Mouse (Mus musculus) spleen, postnatal 36 days (tissue): Measurements from ENCODE around the gene Ccnk.

Source experiments
- DNase-seq, 2 experiments: peaks; one replicate each; pipeline ENCODE4 v3.0.0; 2022; ENCODE audit warnings: low spot score in 2 of 2, mixed read lengths in 1 of 2

Gene Ccnk

GRCm38 (mm10) chr12:108221712-108222111 lies 42.3 kb downstream of the Ccnk start:
- DNase-seq: no peak

DNA sequence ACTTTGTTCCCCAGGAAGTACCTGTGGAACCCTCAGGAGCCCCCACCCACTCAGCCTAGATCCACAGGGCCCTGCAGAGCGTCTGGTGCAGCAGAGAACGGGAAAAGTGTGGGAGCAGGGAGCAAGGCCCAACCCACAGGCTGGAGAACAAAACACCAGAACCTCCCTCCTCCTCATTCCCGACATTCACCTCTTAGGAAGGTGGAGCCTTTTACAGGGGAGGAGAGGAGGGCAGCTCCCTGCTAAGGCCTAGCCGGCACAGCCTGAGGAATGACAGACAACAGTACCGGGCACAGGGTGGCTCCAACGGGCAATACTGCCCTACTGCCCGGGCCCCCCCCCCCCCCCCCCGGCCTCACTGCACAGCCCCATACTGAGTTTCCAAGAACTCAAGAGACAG lies 44.0 kb downstream of the Ccnk start:
- no peak for DNase-seq

GRCm38 (mm10) chr12:108225781-108226180 lies 46.4 kb downstream of the Ccnk start:
- no peak for DNase-seq

DNA sequence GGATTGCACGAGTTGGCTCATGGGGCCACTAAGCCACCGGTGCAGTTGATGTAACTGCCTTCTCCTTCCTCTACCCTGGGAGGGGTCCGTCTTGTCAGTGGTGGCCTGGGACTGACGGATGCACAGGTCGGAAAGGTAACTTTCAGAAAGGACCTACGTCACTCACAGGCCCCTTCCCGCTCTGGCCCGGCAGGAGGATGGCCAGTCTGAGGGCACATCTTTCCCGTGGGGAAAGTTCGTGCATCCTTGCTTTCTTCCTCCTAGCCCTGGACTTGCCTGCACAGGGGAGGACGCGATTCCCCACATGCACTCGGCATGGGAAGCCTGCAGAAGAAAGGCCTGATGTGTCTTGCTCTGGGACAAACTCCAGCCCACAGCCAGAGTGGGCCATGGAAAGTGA lies 46.8 kb downstream of the Ccnk start:
- DNase-seq: no peak

DNA sequence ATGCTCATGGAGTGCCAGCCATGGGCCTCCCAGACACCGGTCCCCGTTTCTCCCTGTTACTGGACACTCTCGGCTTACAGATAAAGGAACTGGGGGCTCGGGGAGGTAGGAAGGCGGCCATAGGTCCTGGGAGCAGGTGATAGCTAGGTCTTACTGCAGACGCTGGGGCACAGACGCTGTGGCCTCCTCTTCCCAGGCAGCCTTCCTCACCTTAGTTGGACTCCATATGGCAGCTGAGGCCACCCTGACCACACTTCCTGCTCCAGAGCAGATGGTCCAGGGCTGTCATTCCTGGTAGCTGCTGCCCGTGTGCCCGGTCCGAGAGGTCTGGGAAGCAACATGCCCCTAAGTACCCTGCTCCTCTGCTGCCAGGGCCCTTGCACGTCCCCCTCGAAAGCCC lies 47.6 kb downstream of the Ccnk start:
- DNase-seq: no peak

GRCm38 (mm10) chr12:108227527-108227926 lies 48.1 kb downstream of the Ccnk start:
- no peak for DNase-seq

- no peak for DNase-seq
Observed at GRCm38 (mm10) chr12:108230077-108230476, 50.7 kb downstream of the Ccnk start.

- DNase-seq: no peak
Observed at GRCm38 (mm10) chr12:108230821-108231794, 51.7 kb downstream of the Ccnk start.

DNA sequence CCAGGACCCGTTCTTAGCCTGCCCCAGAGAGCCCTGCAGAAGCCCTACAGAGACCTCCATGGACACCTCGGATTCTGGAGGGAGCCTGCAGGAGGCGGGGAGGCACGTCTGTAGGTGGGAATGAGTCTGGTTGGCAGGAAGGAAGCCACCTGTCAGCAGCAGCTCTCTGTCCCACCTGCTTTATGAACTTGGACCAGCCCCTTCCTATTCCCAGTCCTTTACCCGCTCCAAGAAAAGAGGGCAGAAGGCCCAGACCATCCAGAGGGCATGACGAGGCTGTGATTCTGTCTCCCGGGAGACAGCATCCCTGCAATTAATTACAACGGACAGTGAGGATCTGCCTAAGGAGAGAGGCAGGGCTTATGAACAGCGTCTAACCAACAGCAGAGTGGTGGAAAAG lies 52.5 kb downstream of the Ccnk start:
- no peak for DNase-seq

- DNase-seq: no peak
Observed at GRCm38 (mm10) chr12:108233736-108234135, 54.4 kb downstream of the Ccnk start.

- DNase-seq: no peak
Observed at GRCm38 (mm10) chr12:108234832-108235602, 55.6 kb downstream of the Ccnk start.

DNA sequence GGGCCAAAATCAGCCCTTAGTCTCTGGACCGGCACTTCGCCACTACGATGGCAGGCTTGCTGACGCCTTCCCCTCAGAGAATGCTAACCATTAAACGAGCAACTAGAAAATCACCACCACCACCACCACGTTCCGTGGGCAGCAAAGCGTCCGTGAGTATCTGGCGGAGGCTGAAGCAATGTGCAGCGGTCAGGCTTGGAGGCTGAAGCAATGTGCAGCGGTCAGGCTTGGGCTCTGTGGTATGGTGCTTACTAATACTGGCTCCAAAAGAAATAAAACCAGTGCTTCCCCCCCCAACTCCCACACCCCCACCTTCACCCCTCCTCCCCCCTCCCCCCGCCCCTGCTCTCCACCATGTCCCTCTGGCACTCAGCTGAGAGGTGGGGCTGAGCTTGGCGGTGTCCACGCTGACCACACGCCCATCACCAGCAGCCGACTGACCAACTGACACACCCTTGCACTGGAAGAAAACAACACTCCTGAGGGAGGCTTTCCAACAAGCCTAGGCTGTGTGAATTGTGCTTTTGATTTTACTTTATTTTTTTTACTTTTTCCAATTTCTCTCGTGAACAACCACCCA lies 56.7 kb downstream of the Ccnk start:
- no peak for DNase-seq

GRCm38 (mm10) chr12:108237300-108238006 lies 58.1 kb downstream of the Ccnk start:
- no peak for DNase-seq

DNA sequence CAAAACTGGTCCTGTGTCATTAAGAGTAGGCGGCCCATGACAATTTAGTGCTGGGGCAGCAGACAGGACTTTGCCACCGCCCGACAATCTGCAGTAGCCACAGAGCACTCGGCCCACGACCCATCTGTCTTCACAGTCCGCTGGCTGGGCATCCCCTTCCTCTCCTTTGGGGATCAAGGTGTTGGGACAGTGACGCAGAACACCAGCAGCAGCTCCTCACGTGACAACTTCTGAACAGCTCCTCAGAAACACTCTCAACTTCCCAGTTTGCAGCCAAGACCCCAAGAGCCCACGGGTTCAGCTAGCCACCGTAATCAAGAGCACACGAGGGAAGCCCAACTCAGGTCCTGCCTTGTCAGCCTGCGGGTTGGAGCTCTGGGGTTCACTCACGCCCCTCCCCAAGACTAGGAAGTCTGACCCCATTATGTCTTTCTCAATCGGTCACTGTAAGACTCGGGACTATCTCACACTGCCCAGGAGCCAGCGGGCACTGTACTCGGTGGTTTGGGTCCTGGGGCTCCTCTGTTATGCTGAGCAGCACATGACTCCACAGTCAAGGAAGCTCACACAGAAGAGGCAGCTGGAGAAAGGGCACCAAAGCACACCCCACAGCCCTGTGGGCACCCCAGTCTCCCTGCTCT lies 59.1 kb downstream of the Ccnk start:
- DNase-seq: no peak

DNA sequence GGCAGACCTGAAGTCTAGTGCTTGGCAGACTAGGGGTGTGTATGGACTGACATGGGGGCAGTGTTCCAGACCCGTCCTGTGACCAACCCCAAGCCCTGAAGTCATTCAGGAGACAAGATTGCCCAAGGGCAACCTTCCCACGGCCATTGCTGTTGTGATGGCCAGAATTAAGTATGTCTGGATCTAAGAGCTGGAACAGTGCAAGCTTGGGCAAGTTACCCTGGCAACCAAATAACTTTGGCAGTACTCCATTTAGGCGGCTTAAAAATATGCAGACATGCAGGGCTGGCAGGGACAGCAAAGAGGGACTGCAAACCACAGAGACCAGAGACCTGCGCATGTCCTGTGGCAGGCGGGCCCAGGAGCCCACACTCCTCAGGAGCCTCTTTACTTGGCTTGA lies 60.1 kb downstream of the Ccnk start:
- DNase-seq: no peak

- DNase-seq: no peak
Observed at GRCm38 (mm10) chr12:108240401-108240890, 61.1 kb downstream of the Ccnk start.

- no peak for DNase-seq
Observed at GRCm38 (mm10) chr12:108240953-108241588, 61.7 kb downstream of the Ccnk start.

DNA sequence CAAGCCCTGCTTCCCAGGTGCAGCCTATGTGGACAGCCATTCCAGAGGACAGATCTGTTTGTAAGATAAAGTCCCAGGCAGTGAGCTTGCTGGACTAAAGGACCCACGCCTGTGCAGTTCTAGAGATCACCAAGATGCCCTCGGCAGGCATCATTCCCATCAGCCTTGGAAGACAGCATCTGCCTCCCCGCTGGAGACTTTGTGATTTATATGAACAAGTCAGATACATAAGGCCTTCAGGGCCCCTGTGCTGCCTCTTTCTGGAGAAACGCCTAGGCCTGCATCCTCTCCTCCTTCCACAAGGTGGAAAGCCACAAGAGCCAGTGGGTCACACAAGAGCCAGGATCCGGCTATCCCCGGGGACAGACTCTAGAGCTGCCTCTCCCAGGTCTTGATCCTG lies 62.2 kb downstream of the Ccnk start:
- DNase-seq: no peak

- DNase-seq: no peak
Observed at GRCm38 (mm10) chr12:108242243-108242745, 62.9 kb downstream of the Ccnk start.

DNA sequence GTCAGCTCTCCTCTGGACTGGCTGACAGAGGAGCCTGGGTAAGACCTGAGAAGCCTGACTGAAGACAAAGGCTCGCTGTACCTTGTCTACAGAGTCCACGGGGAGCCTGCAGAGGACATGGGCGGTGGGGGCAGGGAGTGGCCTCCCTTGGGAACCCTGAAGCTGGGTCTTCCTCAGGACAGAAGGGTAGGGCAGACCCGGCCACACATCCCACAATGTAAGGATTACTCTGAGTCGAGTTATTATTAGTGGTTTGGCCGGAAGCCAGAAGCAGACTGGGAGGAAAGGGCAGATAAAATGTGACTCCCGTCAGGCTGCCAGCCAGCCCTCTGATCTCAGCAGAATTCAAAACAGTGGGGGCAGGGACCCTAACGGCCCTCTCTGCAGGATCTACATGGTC lies 65.4 kb downstream of the Ccnk start:
- DNase-seq: peak; percentile 11 to 31
